Mouse (Mus musculus): ENCODE results near the gene Tmem190.
"Not testable (repeated sequence)": the region's sequence is repeated elsewhere in the genome, so short reads cannot be mapped to it uniquely, and the experiment has no call there.

The Tmem190 gene

DNA sequence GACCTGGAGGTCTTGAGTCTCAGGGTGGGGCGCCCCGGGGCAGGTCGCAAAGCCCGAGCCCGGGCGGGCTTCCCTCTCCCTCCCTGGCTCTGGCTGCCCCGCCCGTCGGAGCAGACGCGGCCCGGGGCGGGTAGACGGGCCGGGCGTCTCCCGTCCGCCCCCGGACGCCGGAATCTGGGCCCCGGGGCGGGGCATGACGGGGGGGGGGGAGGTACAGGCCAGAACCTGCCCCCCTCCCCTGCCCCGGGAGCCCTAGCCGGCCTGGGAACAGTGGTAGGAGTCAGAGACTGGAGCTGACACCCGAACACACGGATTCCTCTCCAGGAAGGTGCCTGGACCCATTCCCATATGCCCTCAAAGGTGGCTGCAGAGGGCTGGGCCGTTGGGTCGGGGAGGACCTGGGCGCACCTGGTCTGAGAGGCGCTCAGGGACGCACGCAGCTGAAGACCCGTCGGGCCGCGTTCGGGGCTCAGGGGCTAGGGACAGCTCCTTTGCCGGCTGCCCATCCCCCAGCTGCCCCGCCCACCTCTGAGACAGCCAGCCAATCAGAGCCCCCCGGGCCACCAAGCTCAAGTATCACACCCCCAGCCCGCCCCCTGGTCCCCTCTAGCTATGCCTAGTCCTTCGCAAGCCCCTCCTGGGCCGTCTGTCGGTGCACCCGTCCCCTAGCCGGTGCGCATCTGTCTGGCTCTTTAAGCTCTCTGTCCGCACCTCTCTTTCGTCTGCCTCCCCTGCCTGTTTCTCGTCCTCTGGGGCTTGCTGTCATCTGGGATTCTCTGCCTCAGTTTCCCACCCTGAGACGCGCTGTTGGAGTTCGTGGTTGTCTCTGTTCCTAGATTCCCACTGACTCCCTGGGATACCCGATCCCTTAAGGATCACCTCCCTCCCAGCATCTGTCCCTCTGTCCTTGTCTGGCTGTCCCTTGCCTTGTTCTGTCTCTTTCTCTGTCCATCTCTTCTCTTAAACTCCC, 5.6 kb upstream of the Tmem190 start:
- peak; percentile 88 for DNase-seq

DNA sequence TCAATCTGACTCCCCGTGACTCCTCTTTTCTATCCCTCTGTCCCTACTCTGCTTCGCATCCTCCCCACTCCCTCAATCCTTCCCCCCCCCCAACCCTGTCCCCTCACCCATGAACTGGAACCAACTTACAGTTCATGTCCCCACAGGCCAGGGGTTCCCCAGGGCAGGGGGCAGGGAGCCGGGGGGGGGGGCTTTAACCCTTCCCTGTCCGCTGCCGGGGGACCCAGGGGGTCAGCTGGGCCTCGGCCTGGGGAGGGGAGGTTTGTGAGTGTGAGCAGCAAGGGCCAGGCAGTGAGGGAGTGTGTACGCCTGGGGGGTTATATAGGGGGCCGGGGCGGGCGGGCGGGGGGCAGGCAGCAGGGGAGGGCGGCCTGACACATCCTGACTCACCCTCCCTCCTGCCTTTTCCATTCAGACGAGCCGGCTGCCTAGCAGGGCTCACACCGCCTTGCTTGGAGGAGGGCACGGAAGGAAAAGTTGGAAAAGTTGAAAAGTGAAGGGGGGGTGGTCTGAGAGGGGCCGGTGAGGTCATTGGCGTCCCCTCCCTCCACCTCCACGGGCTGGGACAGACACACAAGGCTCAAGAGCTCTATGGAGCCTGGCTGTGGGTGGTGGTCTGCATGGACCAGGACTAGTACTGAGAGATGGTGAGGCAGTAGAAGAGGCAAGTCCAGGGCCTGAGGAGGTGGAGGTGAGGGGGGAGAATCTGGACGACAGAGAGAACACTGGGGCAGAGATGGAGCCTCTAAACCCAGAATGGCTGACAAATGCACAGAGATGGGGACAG, 4.7 kb upstream of the Tmem190 start:
- DNase-seq = no peak

GRCm38 (mm10) chr7:4779921-4780320, 2.8 kb upstream of the Tmem190 start:
- DNase-seq = no peak

GRCm38 (mm10) chr7:4782130-4782529, 607 bp upstream of the Tmem190 start:
- DNase-seq = no peak

DNA sequence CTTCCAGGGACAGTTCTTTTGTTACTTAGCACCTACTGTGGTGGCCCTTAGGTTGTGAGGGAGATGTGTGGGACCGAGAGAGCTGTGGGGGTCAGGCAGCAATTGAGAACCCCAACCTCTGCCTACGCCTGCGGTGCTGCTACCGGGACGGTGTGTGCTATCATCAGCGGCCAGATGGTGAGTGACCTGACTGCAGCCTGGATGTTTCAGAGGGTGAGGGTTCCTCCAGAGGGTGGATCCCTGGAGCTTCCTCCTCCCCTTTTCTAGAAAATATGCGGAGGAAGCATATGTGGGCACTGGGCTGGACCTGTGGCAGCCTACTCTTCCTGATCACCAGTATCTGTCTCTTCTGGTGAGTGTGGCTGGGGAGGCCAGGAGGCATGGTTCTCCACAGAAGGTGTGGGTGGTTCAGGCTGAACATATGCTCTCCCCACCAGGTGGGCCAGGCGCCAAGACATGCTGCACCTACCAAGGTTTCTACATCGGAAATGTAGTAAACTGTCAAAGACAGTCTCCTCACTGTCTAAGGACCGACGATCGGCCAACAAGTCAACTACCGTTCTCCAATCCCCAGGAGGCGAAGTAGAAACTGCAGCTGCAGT, 1.0 kb downstream of the Tmem190 start:
- DNase-seq = no peak

DNA sequence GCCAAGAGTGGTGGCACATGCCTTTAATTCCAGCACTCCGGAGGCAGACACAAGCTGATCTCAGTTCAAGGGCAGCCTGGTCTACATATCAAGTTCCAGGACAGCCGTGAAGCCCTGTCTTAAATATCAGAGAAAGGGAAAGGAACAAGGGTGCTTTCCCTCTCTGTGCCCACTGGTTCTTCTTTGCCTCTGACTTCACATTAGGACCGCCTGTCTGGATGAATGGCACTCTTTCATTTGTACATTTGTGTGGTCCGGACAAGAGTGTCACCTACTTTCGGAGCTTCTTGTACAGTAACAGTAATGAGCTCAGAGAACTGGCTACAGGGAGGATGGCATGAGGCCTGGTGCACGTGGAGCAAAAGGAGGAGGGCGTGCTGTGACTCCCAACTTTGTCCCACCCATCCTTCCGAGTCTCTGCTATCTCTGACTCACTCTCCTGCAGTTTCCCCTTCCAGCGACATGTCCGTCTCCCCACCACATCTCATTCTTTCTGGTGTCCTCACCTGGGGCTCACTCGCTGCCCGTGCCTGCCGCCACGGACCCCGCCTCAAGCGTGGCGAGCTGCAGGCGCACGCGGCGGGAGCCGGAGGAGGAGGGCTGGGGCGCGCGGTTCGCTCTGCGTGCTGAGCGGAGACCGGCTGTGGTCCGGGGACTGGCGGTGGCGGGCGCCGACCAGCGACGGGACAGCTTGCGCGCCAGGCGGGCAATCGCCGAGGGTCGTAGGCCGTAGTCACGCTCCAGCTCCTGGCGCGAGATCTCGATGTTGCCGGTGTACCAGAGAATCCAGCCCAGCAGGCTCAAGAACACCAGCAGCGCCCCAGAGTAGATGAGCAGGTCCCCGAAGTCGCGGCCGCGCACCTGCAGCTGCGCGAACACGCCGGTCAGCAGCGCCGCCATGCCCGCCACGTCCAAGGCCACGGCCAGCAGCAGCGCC, 6.0 kb downstream of the Tmem190 start:
- DNase-seq = peak; percentile 84

- no peak for DNase-seq
Observed at GRCm38 (mm10) chr7:4789436-4789935, 6.7 kb downstream of the Tmem190 start, which contains the start of gene Tmem238. Gene Tmem238 (minus strand): TSS chr7:4789656.

GRCm38 (mm10) chr7:4792278-4793212, 9.8 kb downstream of the Tmem190 start, which contains the start of gene Rpl28:
Gene Rpl28 (plus strand): TSS chr7:4792874.
- peak; percentile 99 for DNase-seq

- not testable (repeated sequence) for DNase-seq
Observed at GRCm38 (mm10) chr7:4793248-4793647, 10.5 kb downstream of the Tmem190 start.

DNA sequence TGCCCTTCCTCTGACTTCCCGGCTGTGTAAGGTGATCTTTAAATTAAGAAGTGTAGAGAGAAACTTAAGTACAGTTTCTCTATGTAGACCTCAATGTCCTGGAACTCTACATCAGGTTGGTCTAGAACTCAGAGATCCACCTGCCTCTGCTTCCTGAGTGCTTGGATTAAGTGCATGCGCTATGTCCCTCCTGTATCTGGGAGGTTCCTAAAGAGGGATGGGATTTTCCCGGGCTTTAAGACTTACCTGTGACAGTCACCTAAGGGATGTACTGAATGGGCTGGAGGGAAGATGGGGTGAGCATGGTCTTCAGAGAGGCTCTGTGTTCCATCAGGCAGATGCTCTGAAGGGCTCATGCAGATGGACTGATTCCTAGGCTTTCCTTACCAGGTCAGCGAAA, 10.9 kb downstream of the Tmem190 start:
- no peak for DNase-seq

- DNase-seq = no peak
Observed at GRCm38 (mm10) chr7:4794631-4795168, 12.0 kb downstream of the Tmem190 start.

DNA sequence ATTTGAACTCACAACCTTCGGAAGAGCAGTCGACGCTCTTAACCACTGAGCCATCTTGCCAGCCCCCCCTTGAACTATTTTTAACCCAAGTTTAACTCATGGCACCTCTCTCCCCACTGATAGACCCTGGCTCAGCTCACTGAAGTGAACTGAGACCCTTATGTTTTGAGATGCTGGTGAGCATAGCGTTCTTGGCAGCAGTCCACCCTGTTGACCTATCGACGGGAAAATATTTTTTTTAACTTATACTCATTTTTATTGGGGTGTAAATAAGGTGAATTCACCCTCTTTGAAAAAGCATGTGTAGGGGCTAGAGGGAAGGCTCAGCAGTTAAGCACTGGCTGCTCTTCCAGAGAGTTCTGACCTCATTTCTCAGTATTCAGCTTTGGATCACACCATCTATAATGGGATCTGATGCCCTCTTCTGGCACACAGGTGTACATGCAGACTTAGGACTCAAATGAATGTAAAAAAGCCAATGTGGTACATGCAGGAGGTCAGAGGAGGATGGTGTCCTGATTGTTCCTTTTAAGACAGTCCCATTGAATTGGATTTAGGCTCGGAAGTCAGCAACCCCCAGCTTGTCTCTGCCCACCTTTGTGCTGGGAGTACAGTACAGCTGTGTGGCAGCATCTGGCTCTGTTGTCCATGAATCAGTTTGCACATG, 13.2 kb downstream of the Tmem190 start:
- DNase-seq = peak; percentile 44

- no peak for DNase-seq
Observed at GRCm38 (mm10) chr7:4802247-4802646, 19.5 kb downstream of the Tmem190 start.

DNA sequence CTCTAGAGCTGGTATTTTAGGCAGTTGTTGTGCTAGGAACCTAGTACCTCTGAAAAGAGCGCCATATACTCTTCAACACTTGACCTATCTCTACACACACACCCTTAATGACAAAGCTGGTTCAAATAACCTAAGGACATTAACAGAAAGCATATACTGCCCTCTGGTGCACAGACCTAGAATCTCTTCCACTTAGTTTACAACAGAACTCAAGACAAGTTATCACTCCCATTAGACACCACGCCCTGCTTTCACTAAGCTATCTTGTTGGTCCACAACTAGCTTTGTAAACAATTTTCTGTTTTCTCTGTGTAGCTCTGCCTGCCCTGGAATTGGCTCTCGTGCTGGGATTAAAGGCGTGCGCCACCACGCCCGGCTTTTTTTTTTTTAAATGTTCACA, 24.0 kb downstream of the Tmem190 start:
- DNase-seq = peak; percentile 54

DNA sequence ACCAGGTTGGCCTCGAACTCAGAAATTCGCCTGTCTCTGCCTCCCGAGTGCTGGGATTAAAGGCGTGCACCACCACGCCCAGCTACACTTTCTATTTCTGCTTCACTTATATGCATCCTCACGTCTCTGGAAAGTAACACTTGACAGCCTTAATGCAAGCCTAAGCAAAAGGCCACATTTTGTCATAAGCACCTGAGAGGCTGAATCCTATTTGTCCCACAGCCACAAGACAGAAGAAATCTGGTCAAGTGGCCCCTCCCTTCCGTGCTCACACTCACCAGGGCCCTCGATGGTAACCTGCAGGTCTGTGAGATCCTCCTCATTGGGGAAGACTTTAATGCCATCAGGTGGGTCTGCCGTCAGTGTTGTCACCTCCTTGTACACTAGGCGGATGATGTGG, 28.4 kb downstream of the Tmem190 start:
- not testable (repeated sequence) for DNase-seq

- DNase-seq = peak; percentile 50
Observed at GRCm38 (mm10) chr7:4811842-4812302, 29.1 kb downstream of the Tmem190 start.

DNA sequence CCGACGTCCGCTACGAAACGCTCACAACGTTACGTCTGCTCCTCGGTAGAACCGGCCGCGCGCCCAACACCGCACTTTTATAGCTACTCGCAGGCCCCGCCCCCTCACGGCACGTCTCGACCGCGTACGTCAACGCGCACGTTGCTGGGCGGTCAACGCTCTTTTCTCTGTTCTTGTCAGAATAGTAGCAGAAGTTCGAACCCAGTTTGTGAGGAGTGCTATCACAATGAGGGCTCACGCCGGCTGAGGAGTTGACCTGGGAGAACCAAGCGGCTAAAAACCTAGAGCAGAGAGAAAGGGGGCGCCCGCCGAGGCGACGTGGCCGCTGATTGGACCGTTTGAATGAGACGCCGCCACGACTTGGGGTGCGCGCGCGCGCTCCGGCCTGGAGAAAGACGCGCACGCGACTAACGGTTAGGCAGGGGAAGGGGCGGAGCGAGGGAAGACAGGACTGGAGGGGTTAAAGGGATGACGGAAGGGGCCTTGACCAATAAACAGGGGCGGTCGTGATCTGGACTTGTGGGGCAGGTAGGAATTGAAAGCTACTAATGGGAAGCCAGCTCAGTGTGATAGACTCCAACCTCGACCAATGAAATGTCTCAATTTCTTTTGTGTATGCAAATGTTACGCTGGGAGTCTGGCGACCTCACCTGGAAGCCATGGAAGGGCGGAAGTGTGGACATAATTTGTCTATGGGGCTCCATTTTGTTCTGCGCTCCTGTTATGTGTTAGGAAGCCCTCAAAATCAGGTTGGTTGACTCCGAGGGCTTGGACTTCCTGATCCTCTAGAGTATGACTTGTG, 29.8 kb downstream of the Tmem190 start, which contains the start of gene Ube2s:
TSS of gene Ube2s (minus strand) at position 288 of the 802 bp plus-strand sequence.
- DNase-seq = peak; percentile 100

- DNase-seq = no peak
Observed at GRCm38 (mm10) chr7:4813105-4813791, 30.5 kb downstream of the Tmem190 start.

Data from embryo, embryonic 11 days (tissue).